Mouse (Mus musculus): ENCODE results near the gene Gm16867. TPM values are rescaled to one million over a fixed set of nuclear protein-coding genes. Genes with fewer than 3 reads are reported as not detected.
"Not testable (repeated sequence)": the region's sequence is repeated elsewhere in the genome, so short reads cannot be mapped to it uniquely, and the experiment has no call there.

The Gm16867 gene
- polyA plus RNA-seq, 1 experiment from 2014 or later = not detected

GRCm38 (mm10) chr14:69512449-69512848 is 9.3 kb upstream of the Gm16867 start, which contains the start of gene Gm27179:
Gene Gm27179, minus strand, starts transcription at chr14:69512549.
- not testable (repeated sequence) for H3K4me2 ChIP-seq (replicated peaks); H3K4me3 ChIP-seq (replicated peaks; ENCODE audit: low read length); H3K4me1 ChIP-seq (replicated peaks; ENCODE audit: control insufficient read depth, insufficient read depth, low read length); H3K9ac ChIP-seq; DNase-seq (ENCODE audit: low spot score); H3K27ac ChIP-seq; ATAC-seq (ENCODE audit: low FRiP score); H3K9me3 ChIP-seq (ENCODE audit: control insufficient read depth, low read length); H3K27me3 ChIP-seq (ENCODE audit: control insufficient read depth, insufficient read depth, low read length); H3K36me3 ChIP-seq (replicated peaks; ENCODE audit: control insufficient read depth, insufficient read depth)
- WGBS = no CpG with 5 or more reads among the region's 2 CpGs

DNA sequence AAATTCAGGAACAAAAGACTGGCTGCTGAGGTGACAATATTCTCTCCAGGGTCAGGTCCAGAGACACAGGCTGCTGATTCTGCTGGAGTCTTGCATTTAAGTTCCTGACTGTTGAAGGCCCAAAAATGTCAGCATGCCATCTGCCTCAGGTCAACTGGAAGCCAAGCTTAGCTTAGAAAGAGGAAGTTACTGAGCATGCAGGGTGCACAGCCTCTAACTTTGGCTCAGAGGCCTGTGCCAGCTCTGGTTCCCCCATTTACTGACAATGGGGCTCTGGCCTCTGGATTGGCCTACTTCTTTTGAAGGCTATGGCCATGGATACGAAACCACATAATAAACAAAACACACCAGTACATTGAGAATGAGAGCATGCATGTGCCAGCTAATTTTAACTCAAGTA is 3.8 kb upstream of the Gm16867 start:
- H3K9me3 ChIP-seq (ENCODE audit: control insufficient read depth, low read length); H3K4me2 ChIP-seq (replicated peaks); H3K4me3 ChIP-seq (replicated peaks; ENCODE audit: low read length); H3K36me3 ChIP-seq (replicated peaks; ENCODE audit: control insufficient read depth, insufficient read depth); ATAC-seq (ENCODE audit: low FRiP score); H3K27me3 ChIP-seq (ENCODE audit: control insufficient read depth, insufficient read depth, low read length); DNase-seq (ENCODE audit: low spot score); H3K27ac ChIP-seq; H3K4me1 ChIP-seq (replicated peaks; ENCODE audit: control insufficient read depth, insufficient read depth, low read length); H3K9ac ChIP-seq: not testable (repeated sequence)
- no CpG with 5 or more reads among the region's 1 CpGs for WGBS

DNA sequence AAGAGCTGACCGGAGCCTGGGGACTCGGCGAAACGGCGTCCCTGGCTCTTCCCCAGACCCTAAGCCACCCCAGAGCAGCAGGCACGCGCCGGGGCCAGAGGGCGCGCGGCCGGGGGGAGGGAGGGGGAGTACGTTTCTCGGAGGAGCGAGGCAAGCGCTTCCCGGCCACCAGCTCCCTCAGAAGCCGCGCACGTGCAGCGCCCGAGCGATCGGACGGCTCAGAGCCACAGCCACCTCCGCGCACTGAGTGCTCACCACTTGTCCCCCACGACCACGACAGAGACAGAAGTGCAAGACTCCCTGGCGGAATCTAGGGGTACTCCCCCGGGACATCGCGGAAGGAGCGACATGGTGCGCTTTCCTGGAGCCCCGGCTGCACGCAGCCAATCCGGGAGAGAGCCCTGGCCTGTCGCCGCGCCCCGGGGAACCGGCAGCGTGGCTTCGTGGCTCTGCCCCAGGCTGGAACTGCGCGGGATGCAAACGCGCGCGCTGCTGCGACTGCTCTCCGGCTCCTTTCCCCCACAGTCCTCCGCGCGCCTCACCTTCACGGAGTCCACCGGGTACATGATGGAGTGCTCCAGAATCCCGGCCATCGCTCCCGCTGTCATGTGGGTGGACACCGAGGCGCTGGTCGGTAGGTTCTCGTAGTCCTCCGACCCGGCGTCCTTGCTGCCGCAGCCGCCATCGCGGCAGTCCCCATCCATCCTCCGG is 567 bp downstream of the Gm16867 start:
- H3K27me3 ChIP-seq (ENCODE audit: control insufficient read depth, insufficient read depth, low read length); H3K4me2 ChIP-seq (replicated peaks); H3K9me3 ChIP-seq (ENCODE audit: control insufficient read depth, low read length); H3K4me3 ChIP-seq (replicated peaks; ENCODE audit: low read length); H3K27ac ChIP-seq; H3K36me3 ChIP-seq (replicated peaks; ENCODE audit: control insufficient read depth, insufficient read depth); H3K4me1 ChIP-seq (replicated peaks; ENCODE audit: control insufficient read depth, insufficient read depth, low read length); DNase-seq (ENCODE audit: low spot score); H3K9ac ChIP-seq: not testable (repeated sequence)
- no CpG with 5 or more reads among the region's 73 CpGs for WGBS
- ATAC-seq (ENCODE audit: low FRiP score) = peak; percentile 82

DNA sequence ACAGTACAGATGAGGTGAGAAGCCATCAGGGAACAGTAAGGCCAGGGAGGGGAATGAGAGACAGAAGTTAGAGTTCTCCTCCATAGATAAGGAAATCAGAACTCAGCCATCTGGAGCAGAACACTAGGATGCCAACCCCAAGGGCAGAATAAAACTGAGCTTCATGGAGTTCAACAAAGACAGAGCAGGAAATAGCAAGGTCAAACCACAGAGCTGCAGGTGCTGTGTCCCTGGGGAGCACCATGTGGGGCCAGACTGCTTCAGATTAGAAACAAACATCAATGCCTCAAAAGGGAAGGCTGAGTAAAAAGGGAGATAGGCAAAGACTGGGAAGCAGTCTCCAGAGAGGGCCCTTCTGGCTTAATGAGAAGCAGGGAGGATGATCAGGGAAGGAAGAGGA is 6.9 kb downstream of the Gm16867 start:
- H3K4me1 ChIP-seq (replicated peaks; ENCODE audit: control insufficient read depth, insufficient read depth, low read length); H3K27me3 ChIP-seq (ENCODE audit: control insufficient read depth, insufficient read depth, low read length); H3K9ac ChIP-seq; H3K4me2 ChIP-seq (replicated peaks); H3K9me3 ChIP-seq (ENCODE audit: control insufficient read depth, low read length); DNase-seq (ENCODE audit: low spot score); H3K36me3 ChIP-seq (replicated peaks; ENCODE audit: control insufficient read depth, insufficient read depth); ATAC-seq (ENCODE audit: low FRiP score); H3K4me3 ChIP-seq (replicated peaks; ENCODE audit: low read length); H3K27ac ChIP-seq: not testable (repeated sequence)

- not testable (repeated sequence) for DNase-seq (ENCODE audit: low spot score); ATAC-seq (ENCODE audit: low FRiP score); H3K27me3 ChIP-seq (ENCODE audit: control insufficient read depth, insufficient read depth, low read length); H3K9me3 ChIP-seq (ENCODE audit: control insufficient read depth, low read length); H3K4me3 ChIP-seq (replicated peaks; ENCODE audit: low read length); H3K27ac ChIP-seq; H3K36me3 ChIP-seq (replicated peaks; ENCODE audit: control insufficient read depth, insufficient read depth); H3K4me2 ChIP-seq (replicated peaks); H3K4me1 ChIP-seq (replicated peaks; ENCODE audit: control insufficient read depth, insufficient read depth, low read length); H3K9ac ChIP-seq
- WGBS = no CpG with 5 or more reads among the region's 2 CpGs
Observed at GRCm38 (mm10) chr14:69494946-69495345, 8.2 kb downstream of the Gm16867 start.

DNA sequence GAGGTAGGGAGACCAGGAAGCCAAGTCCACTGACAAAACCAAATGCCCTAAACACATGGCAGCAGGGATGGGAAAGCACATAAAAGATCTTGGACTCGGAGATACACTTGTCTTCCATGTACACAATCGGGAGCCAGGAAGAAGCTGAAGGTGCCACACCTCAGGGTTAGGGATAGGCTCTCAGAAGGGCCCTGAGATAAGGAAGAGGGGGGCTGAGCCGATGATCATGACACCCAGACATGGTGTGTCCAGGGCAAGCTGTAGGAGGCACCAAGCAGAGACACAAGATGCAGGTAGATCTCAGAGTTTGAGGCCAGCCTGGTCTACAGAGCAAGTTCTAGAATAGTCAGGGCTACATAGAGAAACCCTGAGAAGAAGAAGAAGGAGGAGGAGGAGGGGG is 8.6 kb downstream of the Gm16867 start:
- no CpG with 5 or more reads among the region's 3 CpGs for WGBS
- not testable (repeated sequence) for H3K27me3 ChIP-seq (ENCODE audit: control insufficient read depth, insufficient read depth, low read length); H3K36me3 ChIP-seq (replicated peaks; ENCODE audit: control insufficient read depth, insufficient read depth); H3K4me3 ChIP-seq (replicated peaks; ENCODE audit: low read length); ATAC-seq (ENCODE audit: low FRiP score); H3K9me3 ChIP-seq (ENCODE audit: control insufficient read depth, low read length); DNase-seq (ENCODE audit: low spot score); H3K9ac ChIP-seq; H3K27ac ChIP-seq; H3K4me1 ChIP-seq (replicated peaks; ENCODE audit: control insufficient read depth, insufficient read depth, low read length); H3K4me2 ChIP-seq (replicated peaks)

DNA sequence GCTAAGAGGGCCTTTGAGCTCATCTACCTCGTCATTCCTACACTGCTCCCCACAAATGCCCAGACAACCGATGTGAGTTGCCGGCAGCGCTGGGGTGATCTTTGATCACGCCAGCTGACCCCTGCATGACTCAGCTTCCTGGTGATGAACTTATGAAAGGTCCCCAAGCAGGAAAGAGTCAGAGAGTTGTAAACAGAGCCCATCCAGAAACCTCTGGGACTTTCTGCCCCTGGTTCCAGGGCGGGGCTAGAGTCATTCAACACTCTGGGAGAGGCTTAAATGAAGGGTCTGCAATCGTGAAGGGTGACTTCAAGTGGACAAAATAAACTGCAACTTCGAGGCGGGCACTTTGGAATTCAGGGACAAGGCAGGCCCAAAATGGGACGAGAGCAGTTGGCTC is 15.2 kb downstream of the Gm16867 start:
- ATAC-seq (ENCODE audit: low FRiP score); H3K4me1 ChIP-seq (replicated peaks; ENCODE audit: control insufficient read depth, insufficient read depth, low read length): not testable (repeated sequence)

GRCm38 (mm10) chr14:69485466-69486135 is 17.6 kb downstream of the Gm16867 start:
- WGBS = no CpG with 5 or more reads among the region's 18 CpGs

More for the DNA sequence above, 15.2 kb downstream of the Gm16867 start:
- not testable (repeated sequence) for H3K27ac ChIP-seq; H3K4me3 ChIP-seq (replicated peaks; ENCODE audit: low read length); H3K27me3 ChIP-seq (ENCODE audit: control insufficient read depth, insufficient read depth, low read length); H3K9me3 ChIP-seq (ENCODE audit: control insufficient read depth, low read length); H3K9ac ChIP-seq; H3K4me2 ChIP-seq (replicated peaks); DNase-seq (ENCODE audit: low spot score); H3K36me3 ChIP-seq (replicated peaks; ENCODE audit: control insufficient read depth, insufficient read depth)
- no CpG with 5 or more reads among the region's 10 CpGs for WGBS

DNA sequence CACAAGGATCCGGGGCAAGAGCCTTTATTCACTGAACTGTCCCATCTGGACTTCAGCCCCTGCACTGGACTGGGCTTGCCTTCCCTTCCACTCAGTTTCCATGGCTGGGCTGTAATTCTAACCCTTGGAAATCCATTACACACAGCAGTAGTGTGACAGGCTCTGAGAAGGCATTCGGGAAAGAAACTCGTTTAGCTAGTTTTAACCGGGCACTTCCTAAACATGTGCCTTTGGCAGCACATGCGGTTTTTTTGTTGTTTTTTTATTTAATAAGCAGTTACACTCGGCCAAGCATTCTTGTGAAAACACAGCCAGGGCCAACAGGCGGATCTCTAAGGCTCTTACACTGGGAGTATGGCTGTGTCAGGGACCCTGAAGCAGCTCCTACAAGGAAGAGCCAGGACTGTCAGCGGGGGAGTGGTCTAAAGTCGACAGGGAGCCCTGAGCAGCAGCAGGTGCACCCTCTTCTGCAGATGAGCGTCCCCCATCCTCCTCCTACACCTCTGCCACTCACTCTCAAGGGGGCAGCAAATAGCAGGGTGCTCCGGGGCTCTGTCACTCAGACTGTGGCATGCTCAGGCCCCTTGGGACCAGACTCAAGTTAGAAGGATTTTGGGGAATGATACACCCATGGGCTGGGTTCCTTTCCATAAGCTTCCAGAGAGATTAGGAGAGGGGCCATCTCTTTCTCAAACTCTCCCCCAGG is 29.1 kb downstream of the Gm16867 start:
- not testable (repeated sequence) for H3K4me1 ChIP-seq (replicated peaks; ENCODE audit: control insufficient read depth, insufficient read depth, low read length); H3K36me3 ChIP-seq (replicated peaks; ENCODE audit: control insufficient read depth, insufficient read depth); H3K9me3 ChIP-seq (ENCODE audit: control insufficient read depth, low read length); H3K9ac ChIP-seq; H3K4me3 ChIP-seq (replicated peaks; ENCODE audit: low read length); H3K27ac ChIP-seq; ATAC-seq (ENCODE audit: low FRiP score); DNase-seq (ENCODE audit: low spot score); H3K27me3 ChIP-seq (ENCODE audit: control insufficient read depth, insufficient read depth, low read length); H3K4me2 ChIP-seq (replicated peaks)
- WGBS = no CpG with 5 or more reads among the region's 11 CpGs

More at GRCm38 (mm10) chr14:69485466-69486135, 17.6 kb downstream of the Gm16867 start:
- not testable (repeated sequence) for H3K9ac ChIP-seq; H3K36me3 ChIP-seq (replicated peaks; ENCODE audit: control insufficient read depth, insufficient read depth); DNase-seq (ENCODE audit: low spot score); H3K27ac ChIP-seq; H3K9me3 ChIP-seq (ENCODE audit: control insufficient read depth, low read length); ATAC-seq (ENCODE audit: low FRiP score); H3K4me1 ChIP-seq (replicated peaks; ENCODE audit: control insufficient read depth, insufficient read depth, low read length); H3K4me2 ChIP-seq (replicated peaks); H3K27me3 ChIP-seq (ENCODE audit: control insufficient read depth, insufficient read depth, low read length); H3K4me3 ChIP-seq (replicated peaks; ENCODE audit: low read length)

Data from hindbrain, embryonic 14.5 days (tissue).